Mouse (Mus musculus) cortical plate, adult 2 months (tissue): ENCODE results near the gene Dscam. TPM values are rescaled to one million over a fixed set of nuclear protein-coding genes. Genes with fewer than 3 reads are reported as not detected.

Source experiments
- H3K27ac ChIP-seq: fragments of 200-500 bp; 2 replicates; pipeline ENCODE4 v1.5.1; 2012; ENCODE audit warnings: low read length, control low read depth, inconsistent platforms; ENCODE audit not compliant: insufficient read depth
- H3K4me1 ChIP-seq: fragments of 200-500 bp; 2 replicates; pipeline ENCODE4 v1.6.1; 2011; ENCODE audit warnings: low read length; ENCODE audit not compliant: control insufficient read depth, insufficient read depth
- H3K4me3 ChIP-seq: fragments of 200-500 bp; 2 replicates; pipeline ENCODE4 v1.5.1; 2011; ENCODE audit warnings: mild to moderate bottlenecking, low read length, control low read depth; ENCODE audit not compliant: insufficient read depth
- CTCF ChIP-seq: fragments of 200-500 bp; IDR thresholded peaks from 2 replicates; pipeline ENCODE4 v1.5.1; 2011; ENCODE audit warnings: mild to moderate bottlenecking, control low read depth, low read length; ENCODE audit not compliant: insufficient read depth; ENCODE audit errors: extremely low read depth
- POLR2A ChIP-seq: fragments of 200-500 bp; IDR thresholded peaks from 2 replicates; pipeline ENCODE4 v1.6.1; 2011; ENCODE audit warnings: mild to moderate bottlenecking, low read length, control low read depth; ENCODE audit not compliant: insufficient read depth; ENCODE audit errors: extremely low read depth
- polyA plus RNA-seq: library from polyadenylated mRNA; depleted of rRNA; stranded (reverse); fragments of >200 nt; gene quantifications from 2 replicates; pipeline ENCODE4 v1.2.3, GENCODE M21; 2012

Gene Dscam
- polyA plus RNA-seq, 1 experiment: 20.4 TPM

DNA sequence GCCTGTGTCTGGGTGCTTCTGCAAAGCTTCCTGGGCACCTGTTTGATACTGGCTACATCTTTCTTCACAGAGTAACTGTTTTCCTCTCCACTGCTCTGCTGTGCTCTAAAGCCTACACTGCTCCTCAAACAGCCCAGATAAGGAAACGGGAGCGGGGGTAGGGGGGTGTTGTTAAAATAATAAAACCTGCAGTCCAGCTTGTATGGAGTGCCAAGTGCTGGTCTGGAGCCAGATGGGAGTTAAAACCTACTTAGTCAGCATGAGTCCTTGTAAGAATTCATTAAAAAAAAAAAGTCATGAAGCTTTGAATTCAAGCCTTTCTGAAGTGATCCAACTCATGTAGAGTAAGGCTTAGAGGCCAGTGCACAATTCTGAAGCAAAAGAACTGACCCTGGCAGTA lies 493.1 kb downstream of the Dscam start:
- H3K27ac ChIP-seq: no peak overlapping the region
- no peak overlapping the region for H3K4me3 ChIP-seq
- no peak for TF ChIP-seq CTCF
- peaks cover 2% of the 10 kb centered on the region; the same call in 1 of the 2 replicates for H3K4me1 ChIP-seq

DNA sequence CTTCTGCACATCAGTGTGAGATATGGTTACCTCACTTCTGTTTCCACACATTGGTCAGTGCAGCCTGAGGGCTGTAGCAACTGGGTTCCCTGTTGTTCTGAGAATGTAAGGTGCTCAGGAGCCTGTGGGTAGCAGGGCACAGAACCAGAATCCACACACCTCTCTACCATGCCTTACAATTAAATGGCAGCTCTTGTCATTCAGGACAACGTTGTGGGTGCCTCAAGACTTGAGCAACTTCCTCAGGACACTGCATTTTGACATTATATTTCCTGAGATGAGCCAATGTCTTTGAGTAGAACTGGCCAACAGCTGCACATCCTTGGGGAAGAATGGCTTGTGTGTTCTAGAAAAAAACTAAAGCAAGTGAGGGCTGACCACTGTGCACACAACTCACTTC lies 493.9 kb downstream of the Dscam start:
- TF ChIP-seq CTCF (no peak), POLR2A (no peak)
- peaks cover 2% of the 10 kb centered on the region; the same call in 1 of the 2 replicates for H3K4me1 ChIP-seq
- H3K4me3 ChIP-seq: no peak overlapping the region
- H3K27ac ChIP-seq: no peak overlapping the region

- TF ChIP-seq CTCF (no peak), POLR2A (no peak)
- Histone ChIP-seq H3K27ac (no peak overlapping the region), H3K4me1 (no peaks in the 10 kb centered on the region), H3K4me3 (no peak overlapping the region)
Observed at GRCm38 (mm10) chr16:96673191-96673847, 497.2 kb downstream of the Dscam start.

DNA sequence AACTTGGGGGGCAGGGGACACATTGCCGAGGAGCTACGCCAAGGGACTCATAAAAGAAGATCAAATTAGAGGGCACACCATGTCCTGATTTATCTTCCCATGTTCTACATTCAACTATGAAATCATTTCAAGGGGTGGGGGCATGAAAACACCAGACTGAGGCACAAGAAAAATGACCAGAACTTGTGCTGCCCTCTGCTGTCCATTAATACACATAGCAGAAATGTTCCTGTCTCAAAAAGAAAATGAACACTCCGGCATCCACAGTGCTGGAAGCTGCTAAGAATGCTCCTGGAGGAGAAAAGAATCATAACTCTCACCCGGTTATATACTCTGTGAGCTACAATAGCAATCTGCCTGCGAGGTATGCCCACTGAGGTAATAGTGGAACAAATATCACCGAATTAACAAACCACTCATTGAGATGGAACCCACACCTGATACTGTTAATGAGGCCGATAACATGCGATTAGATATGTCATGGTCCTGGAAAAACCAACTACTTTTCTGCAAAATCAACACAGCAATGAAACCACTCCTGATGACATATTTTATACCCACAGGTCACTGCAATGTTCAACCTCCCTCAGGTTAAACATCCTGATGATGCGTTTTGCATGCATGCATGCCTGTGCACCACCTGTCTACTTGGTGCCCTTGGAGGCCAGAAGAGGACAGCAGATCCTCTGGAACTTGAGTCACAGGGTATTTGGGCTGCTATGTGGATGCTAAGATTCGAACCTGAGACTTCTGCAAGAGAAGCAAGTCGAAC lies 498.8 kb downstream of the Dscam start:
- TF ChIP-seq POLR2A (no peak), CTCF (peak; percentile 67)
- H3K27ac ChIP-seq: no peak overlapping the region
- no peak overlapping the region for H3K4me3 ChIP-seq

DNA sequence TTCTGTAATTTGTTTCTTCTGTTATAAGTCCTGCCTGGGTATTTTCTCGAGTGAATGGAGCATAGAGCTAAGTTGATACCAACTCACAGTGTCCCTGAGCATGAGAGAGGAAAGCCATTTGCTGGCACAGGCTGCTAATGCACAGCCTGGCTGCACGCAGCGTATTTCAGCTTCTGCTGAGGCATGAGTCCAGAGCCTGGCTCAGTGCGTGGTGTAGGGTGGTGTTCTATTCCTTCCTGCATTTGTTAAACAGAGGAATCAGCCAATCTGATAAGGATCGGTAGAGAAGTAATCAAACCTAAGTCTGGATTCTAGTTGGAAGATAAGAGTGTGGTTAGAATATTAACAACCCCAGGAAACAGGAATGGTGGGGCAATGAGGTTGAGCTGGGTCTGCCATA lies 500.8 kb downstream of the Dscam start:
- H3K4me1 ChIP-seq: no peaks in the 10 kb centered on the region
- TF ChIP-seq CTCF: no peak
- TF ChIP-seq POLR2A: no peak
- H3K27ac ChIP-seq: no peak overlapping the region
- H3K4me3 ChIP-seq: no peak overlapping the region

More for the DNA sequence above, 498.8 kb downstream of the Dscam start:
- H3K4me1 ChIP-seq: no peaks in the 10 kb centered on the region

DNA sequence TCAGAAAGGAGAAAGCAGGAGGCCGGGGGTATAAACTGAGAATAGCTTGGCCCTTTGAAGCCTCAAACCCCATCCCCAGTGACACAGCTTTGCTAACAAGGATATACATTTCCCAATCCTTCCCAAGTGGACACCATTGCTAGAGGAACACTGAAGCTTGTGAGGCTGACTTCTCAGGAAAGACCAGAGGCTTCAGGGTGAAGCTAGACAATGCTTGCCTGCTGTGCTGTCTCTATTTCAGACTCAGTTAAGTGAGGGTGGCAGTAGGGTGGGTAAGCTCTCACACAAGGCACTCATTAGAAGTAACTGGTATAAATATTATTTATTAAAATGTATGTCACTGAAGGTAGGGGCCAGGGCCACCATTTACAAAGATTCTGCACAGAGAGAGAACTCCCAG lies 502.1 kb downstream of the Dscam start:
- H3K4me3 ChIP-seq: no peak overlapping the region
- no peaks in the 10 kb centered on the region for H3K4me1 ChIP-seq
- no peak for TF ChIP-seq POLR2A
- TF ChIP-seq CTCF: no peak
- H3K27ac ChIP-seq: no peak overlapping the region

GRCm38 (mm10) chr16:96661073-96661472 lies 509.5 kb downstream of the Dscam start:
- Histone ChIP-seq H3K4me3 (no peak overlapping the region), H3K4me1 (no peaks in the 10 kb centered on the region; the same call in 1 of the 2 replicates), H3K27ac (no peak overlapping the region)
- no peak for TF ChIP-seq CTCF
- no peak for TF ChIP-seq POLR2A

DNA sequence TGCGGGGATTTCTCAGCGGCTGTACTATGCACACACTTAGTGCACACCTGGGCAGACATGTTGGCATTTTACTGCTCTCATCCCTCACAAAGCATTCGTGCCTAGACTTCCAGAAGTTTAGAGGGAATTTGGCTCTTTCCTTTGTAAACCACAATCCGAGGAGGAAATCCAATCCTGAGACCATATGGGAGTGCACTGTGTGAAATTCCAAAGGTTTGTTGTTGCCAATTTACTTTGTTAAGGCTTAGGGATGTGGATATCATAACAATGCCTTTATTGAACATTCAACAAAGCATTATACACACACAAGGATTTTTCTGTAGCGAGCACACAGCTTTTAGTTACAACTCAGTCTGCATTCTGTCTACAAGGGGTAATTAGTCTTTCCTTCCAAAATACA lies 511.3 kb downstream of the Dscam start:
- TF ChIP-seq CTCF: no peak
- TF ChIP-seq POLR2A: no peak
- Histone ChIP-seq H3K4me1 (no peaks in the 10 kb centered on the region; the same call in 1 of the 2 replicates), H3K4me3 (no peak overlapping the region), H3K27ac (no peak overlapping the region)

DNA sequence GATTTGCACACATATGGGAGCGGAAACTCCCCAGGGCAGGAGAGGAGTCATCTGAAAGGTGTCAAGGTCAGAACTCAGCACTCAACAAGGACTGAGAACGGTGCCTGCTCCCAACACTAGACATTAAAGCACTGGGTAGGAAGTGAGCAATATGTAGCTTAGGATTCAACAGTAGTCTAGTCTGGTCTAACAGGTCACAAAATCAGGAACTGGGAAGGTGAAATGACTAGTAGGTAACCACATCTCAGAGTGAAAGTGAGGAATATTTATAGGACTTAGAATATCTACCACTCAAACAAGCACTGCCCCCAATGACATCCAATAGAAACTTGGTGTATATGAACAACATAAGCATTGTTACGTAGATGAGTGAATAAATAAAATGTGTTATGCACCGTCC lies 515.0 kb downstream of the Dscam start:
- H3K4me3 ChIP-seq: no peak overlapping the region
- no peak for TF ChIP-seq POLR2A
- H3K27ac ChIP-seq: no peak overlapping the region
- H3K4me1 ChIP-seq: no peaks in the 10 kb centered on the region; the same call in 1 of the 2 replicates

DNA sequence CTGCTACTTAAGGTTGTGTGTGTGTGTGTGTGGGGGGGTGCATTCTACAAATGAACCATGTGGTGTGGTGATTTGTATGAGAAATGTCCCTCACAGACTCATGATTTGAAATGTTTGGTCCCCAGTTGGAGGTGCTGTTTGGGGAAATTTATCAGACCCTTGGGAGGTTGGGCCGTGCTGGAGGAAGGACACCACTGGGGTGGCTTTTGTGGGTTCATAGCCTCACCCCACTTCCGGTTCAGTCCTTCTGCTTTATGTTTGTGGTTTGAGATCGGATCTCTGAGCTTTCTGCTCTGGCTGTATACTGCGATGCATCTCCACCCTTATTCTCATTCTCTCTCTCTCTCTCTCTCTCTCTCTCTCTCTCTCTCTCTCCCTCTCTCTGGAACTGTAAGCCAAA lies 516.5 kb downstream of the Dscam start:
- no peaks in the 10 kb centered on the region for H3K4me1 ChIP-seq
- H3K4me3 ChIP-seq: no peak overlapping the region
- TF ChIP-seq CTCF (no peak), POLR2A (no peak)
- H3K27ac ChIP-seq: no peak overlapping the region

- H3K4me3 ChIP-seq: no peak overlapping the region
- TF ChIP-seq POLR2A: no peak
- no peak for TF ChIP-seq CTCF
Observed at GRCm38 (mm10) chr16:96651444-96651843, 519.1 kb downstream of the Dscam start.

More at GRCm38 (mm10) chr16:96651444-96651843, 519.1 kb downstream of the Dscam start:
- H3K27ac ChIP-seq: no peak overlapping the region
- H3K4me1 ChIP-seq: no peaks in the 10 kb centered on the region
